Mouse (Mus musculus): ENCODE data around the gene Ccdc71.

Gene Ccdc71

GRCm38 (mm10) chr9:108490559-108491285 is 30.4 kb downstream of the Ccdc71 start, which contains the start of gene Usp19:
Gene Usp19, plus strand, starts transcription at chr9:108490602.
- DNase-seq (ENCODE audit: low spot score), result peak; percentile 94

DNA sequence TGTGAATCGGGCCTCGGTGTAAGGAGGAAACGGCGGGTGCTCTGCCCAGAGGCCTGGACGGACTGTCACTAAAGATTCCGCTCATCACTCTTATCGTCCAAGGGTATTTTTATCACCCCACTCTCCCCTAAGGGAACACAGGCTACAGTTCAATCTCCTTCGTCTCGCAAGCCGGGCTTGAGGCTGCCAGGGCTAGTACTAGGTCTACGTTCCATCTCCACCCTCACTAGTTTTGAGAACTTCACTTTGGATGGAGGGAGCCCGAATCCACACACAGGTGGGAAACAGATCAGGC is 30.9 kb downstream of the Ccdc71 start:
- no peak for DNase-seq (ENCODE audit: low spot score)

- DNase-seq (ENCODE audit: low spot score), result peak; percentile 58
Measured at GRCm38 (mm10) chr9:108492043-108492750, 31.9 kb downstream of the Ccdc71 start.

DNA sequence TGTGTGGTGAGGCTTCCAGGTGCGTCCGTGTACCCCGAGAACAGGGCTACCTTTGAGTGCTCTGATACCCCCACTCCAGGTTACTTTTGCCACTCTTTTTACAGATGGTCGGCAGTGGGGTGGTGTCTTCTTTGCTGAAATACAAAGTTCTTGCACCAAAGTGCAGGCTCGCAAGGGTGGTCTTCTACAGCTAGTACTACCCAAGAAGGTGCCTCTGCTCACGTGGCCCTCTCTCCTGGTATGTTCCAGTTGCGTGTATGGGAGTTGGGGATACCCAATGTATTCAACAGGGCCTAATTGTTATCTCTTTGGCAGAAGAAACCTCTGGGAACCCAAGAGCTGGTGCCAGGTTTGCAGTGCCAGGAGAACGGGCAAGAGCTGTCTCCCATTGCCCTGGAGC is 32.9 kb downstream of the Ccdc71 start:
- DNase-seq (ENCODE audit: low spot score), result no peak

- DNase-seq (ENCODE audit: low spot score), result no peak
Measured at GRCm38 (mm10) chr9:108494146-108494825, 34.0 kb downstream of the Ccdc71 start.

DNA sequence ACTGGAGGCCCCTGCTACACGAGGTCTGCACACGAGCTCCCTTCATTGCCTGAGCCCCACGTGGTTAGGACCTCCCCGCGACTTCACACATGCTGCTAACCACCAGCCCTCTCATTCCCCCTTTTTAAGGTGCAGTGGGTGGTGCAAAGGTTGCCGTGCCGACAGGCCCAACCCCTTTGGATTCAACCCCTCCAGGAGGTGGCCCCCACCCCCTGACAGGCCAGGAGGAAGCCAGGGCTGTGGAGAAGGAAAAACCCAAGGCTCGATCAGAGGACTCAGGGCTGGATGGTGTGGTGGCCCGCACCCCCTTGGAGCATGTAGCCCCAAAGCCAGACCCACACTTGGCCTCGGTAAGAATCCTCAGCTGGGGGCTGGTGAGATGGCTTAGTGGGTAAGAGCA is 34.6 kb downstream of the Ccdc71 start:
- DNase-seq (ENCODE audit: low spot score), result no peak

- DNase-seq (ENCODE audit: low spot score), result no peak
Measured at GRCm38 (mm10) chr9:108499231-108499630, 38.9 kb downstream of the Ccdc71 start.

- no peak for DNase-seq (ENCODE audit: low spot score)
Measured at GRCm38 (mm10) chr9:108499943-108500342, 39.6 kb downstream of the Ccdc71 start.

GRCm38 (mm10) chr9:108506901-108507300 is 46.6 kb downstream of the Ccdc71 start:
- no peak for DNase-seq (ENCODE audit: low spot score)

GRCm38 (mm10) chr9:108507619-108508434 is 47.5 kb downstream of the Ccdc71 start, which contains the start of gene Qars:
Gene Qars, plus strand, starts transcription at chr9:108507706.
- DNase-seq (ENCODE audit: low spot score), result peak; percentile 90

DNA sequence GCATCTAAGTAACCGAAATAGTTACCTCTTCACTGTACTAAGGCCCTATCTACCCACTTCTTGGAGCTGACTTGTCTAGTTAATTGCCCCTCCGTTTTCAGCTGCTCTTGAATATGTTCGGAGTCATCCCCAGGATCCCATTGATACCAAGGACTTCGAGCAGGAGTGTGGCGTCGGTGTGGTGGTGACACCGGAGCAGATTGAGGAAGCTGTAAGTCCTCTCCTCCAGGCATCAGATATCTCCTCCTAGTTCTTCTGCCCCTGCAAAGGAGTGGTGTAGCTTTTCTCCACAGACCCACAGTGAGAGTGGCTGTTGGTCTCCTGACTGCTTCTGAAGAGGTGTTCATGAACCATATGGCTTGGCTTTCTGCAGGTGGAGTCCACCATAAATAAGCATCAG is 48.4 kb downstream of the Ccdc71 start:
- DNase-seq (ENCODE audit: low spot score), result no peak
